ENCODE assay signal across 23 mouse cellular contexts in the genomic region with DNA sequence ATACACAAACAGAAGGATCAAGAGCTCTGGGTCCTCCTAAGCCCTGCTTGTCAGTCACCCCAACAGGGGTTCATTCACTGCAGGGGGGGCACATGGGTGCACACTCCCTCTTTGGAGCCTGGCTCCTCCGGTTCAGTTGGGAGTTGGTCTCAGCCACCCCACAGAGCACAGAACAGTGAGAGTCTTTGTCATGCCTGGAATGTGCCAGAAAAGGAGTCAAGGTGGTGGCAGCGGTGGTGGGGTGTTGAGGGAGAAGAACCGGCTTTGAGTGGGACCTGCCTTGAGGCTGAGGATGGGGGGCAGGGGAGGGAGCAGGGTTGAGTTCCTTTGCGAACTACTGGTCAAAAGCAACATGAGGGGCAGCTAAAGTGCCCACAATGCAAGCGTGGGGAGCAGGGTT. TPM values are rescaled to one million over a fixed set of nuclear protein-coding genes. Genes with fewer than 3 reads are reported as not detected.
A peak's percentile ranks its signal among the peaks of the same experiment; 100 is the strongest.
DNase-seq lines count a peak whose midpoint lies in the region; ATAC-seq and TF ChIP-seq lines count a peak whose summit lies in the region.
"Had no signal": no experiment of that assay in that cellular context is flagged by ENCODE, and none has a peak within 500 bp of the region (broad histone marks: within the 10 kb centered on the region; RNA-seq: fewer than 3 reads in every experiment).

No protein-coding gene starts in this region.

- H3K9me3 ChIP-seq in heart, embryonic 11.5 days (replicated peaks; ENCODE audit: control insufficient read depth, low read length) = 0 out of 2 replicates have a peak, but pooled peaks cover 2% of the 10 kb centered on the region
- no peaks in the 10 kb centered on the region for H3K9me3 ChIP-seq in lung, embryonic 15.5 days
- H3K9me3 ChIP-seq: forebrain, embryonic 15.5 days had no signal

- peaks cover 9% of the 10 kb centered on the region for H3K27me3 ChIP-seq in heart, embryonic 11.5 days (ENCODE audit: control insufficient read depth, insufficient read depth, low read length)
- peaks cover 24% of the 10 kb centered on the region for H3K27me3 ChIP-seq in lung, embryonic 15.5 days

- TF ChIP-seq CTCF in lung, adult 2 months (IDR thresholded peaks at IDR 0.05; ENCODE audit: insufficient read depth, low read length) = no peak

- H3K4me2 ChIP-seq in heart, embryonic 11.5 days = no peak overlapping the region
- H3K4me2 ChIP-seq in lung, embryonic 15.5 days = no peak overlapping the region
- H3K4me2 ChIP-seq: embryonic facial prominence, embryonic 12.5 days; forebrain, embryonic 15.5 days; heart, embryonic 12.5 days had no signal

- intact Hi-C loops in left cerebral cortex, postnatal 25 days (cut with DNase I) = no loop called here

- no peaks in the 10 kb centered on the region for H3K36me3 ChIP-seq in heart, embryonic 11.5 days (ENCODE audit: control insufficient read depth, insufficient read depth, low read length)
- H3K36me3 ChIP-seq in lung, embryonic 15.5 days = no peaks in the 10 kb centered on the region
- H3K36me3 ChIP-seq: embryonic facial prominence, embryonic 12.5 days; forebrain, embryonic 15.5 days; heart, embryonic 12.5 days had no signal

- no peak for ATAC-seq in heart, embryonic 11.5 days (replicated peaks; ENCODE audit: insufficient number of reproducible peaks, low FRiP score, low TSS enrichment)
- peak; percentile 31; the same call in 1 of the 2 replicates for ATAC-seq in lung, embryonic 15.5 days (ENCODE audit: borderline replicate concordance, extremely low read depth, low FRiP score, low TSS enrichment)
- ATAC-seq: CD4-positive, CD25-positive, alpha-beta regulatory T cell, adult 4 months; forebrain, embryonic 15.5 days; hindbrain, embryonic 16.5 days; inflammation-experienced regulatory T-cells, adult 6 months had no signal

- DNase-seq in heart, adult 11 months = no peak
- DNase-seq in lung, adult 2 months = no peak
- DNase-seq in R1 (ENCODE audit: low read depth, low spot score) = peak; percentile 56
- DNase-seq in cerebellum, adult 18-20 months = no peak
- no peak for DNase-seq in left cerebral cortex, postnatal 25 days (ENCODE audit: low spot score in 2 of 2)
- DNase-seq: adrenal gland, postnatal 10 days; B cell, adult 2 months; cerebellum, adult 11 months; cerebellum, adult 9-10 months; cerebellum, postnatal 25 days; gastrocnemius, postnatal 10 days; heart, adult 2 months had no signal

- WGBS in heart, embryonic 11.5 days (ENCODE audit: insufficient replicate concordance) = 30% methylated on average over 5 of the region's 5 CpGs
- WGBS in lung, embryonic 15.5 days = 28% methylated on average over 5 of the region's 5 CpGs
- 56% methylated on average over 5 of the region's 5 CpGs for WGBS in lung, adult 2 months

- H3K9ac ChIP-seq in heart, embryonic 11.5 days (ENCODE audit: low read depth, low read length) = 0 out of 2 replicates have a peak overlapping the region, but pooled peaks have one; percentile 16
- no peak overlapping the region for H3K9ac ChIP-seq in lung, embryonic 15.5 days
- H3K9ac ChIP-seq: embryonic facial prominence, embryonic 12.5 days; forebrain, embryonic 15.5 days; heart, embryonic 12.5 days had no signal

- no peak overlapping the region for H3K27ac ChIP-seq in heart, embryonic 11.5 days (ENCODE audit: low read depth, low read length)
- peak overlapping the region; percentile 49 for H3K27ac ChIP-seq in lung, embryonic 15.5 days
- H3K27ac ChIP-seq: embryonic facial prominence, embryonic 12.5 days; forebrain, embryonic 15.5 days; heart, adult 2 months had no signal

- H3K4me1 ChIP-seq in heart, embryonic 11.5 days (ENCODE audit: control insufficient read depth, insufficient read depth, low read length) = peaks cover 15% of the 10 kb centered on the region
- H3K4me1 ChIP-seq in lung, embryonic 15.5 days = peaks cover 21% of the 10 kb centered on the region
- no peaks in the 10 kb centered on the region for H3K4me1 ChIP-seq in lung, adult 2 months (ENCODE audit: control insufficient read depth, insufficient read depth, low read length)

- TF ChIP-seq POLR2A in lung, adult 2 months (IDR thresholded peaks at IDR 0.05; ENCODE audit: borderline replicate concordance, extremely low read depth, low read depth, low read length) = no peak

- H3K4me3 ChIP-seq in heart, embryonic 11.5 days (ENCODE audit: low read depth, low read length) = no peak overlapping the region
- H3K4me3 ChIP-seq in lung, embryonic 15.5 days = no peak overlapping the region
- no peak overlapping the region for H3K4me3 ChIP-seq in lung, adult 2 months (replicated peaks; ENCODE audit: extremely low read depth, low read depth, low read length)
- H3K4me3 ChIP-seq: embryonic facial prominence, embryonic 12.5 days; forebrain, embryonic 15.5 days; heart, adult 2 months; heart, embryonic 12.5 days had no signal

RNA-seq across cellular contexts. Expression of a gene that starts 17.4 kb away (rescaled TPM):
- 3.5 and 4.6 TPM in 2 replicates for polyA plus RNA-seq in heart, embryonic 11.5 days (2014; fragmentation: Nextera tagmentation; extraction: Ambion mirVana)
- polyA plus RNA-seq in lung, embryonic 15.5 days (2015; fragmentation: Nextera tagmentation; extraction: Ambion mirVana) = 5.1 and 5.8 TPM in 2 replicates
- 2.4 and 6.2 TPM in 2 replicates for polyA plus RNA-seq in lung, adult 2 months (2012; rRNA removed)
- total RNA-seq in left cerebral cortex, postnatal 25 days (2021) = 1 to 10 TPM; 8.6 TPM

RNA-seq across cellular contexts. Expression of a gene that starts 37.8 kb away (rescaled TPM):
- polyA plus RNA-seq in heart, embryonic 11.5 days (2014; fragmentation: Nextera tagmentation; extraction: Ambion mirVana) = 1.9 and 2.0 TPM in 2 replicates
- polyA plus RNA-seq in lung, embryonic 15.5 days (2015; fragmentation: Nextera tagmentation; extraction: Ambion mirVana) = 2.3 TPM in 2 replicates
- 0.92 and 1.3 TPM in 2 replicates for polyA plus RNA-seq in lung, adult 2 months (2012; rRNA removed)
- total RNA-seq in left cerebral cortex, postnatal 25 days (2021) = under 1 TPM in 1 of 2 experiments, not detected in 1; 0.62 TPM
- total RNA-seq: adrenal gland, postnatal 10 days; gastrocnemius, postnatal 10 days; gastrocnemius, postnatal 4 days; heart, adult 2 months; heart, postnatal 25 days had no signal
- polyA plus RNA-seq: CD4-positive, CD25-positive, alpha-beta regulatory T cell, adult 4 months; heart, adult 2 months; heart, embryonic 12.5 days; heart, embryonic 16.5 days had no signal

RNA-seq across cellular contexts. Expression of a gene that starts 38.0 kb away (rescaled TPM):
- polyA plus RNA-seq in heart, embryonic 11.5 days (2014; fragmentation: Nextera tagmentation; extraction: Ambion mirVana) = 1,603 and 1,668 TPM in 2 replicates
- polyA plus RNA-seq in lung, embryonic 15.5 days (2015; fragmentation: Nextera tagmentation; extraction: Ambion mirVana) = 1,022 and 1,082 TPM in 2 replicates
- polyA plus RNA-seq in lung, adult 2 months (2012; rRNA removed) = 606 and 728 TPM in 2 replicates
- 1,000 to 10,000 TPM; 1,169 to 1,197 TPM for total RNA-seq in left cerebral cortex, postnatal 25 days (2021)

RNA-seq across cellular contexts. Expression of a gene that starts 38.3 kb away (rescaled TPM):
- polyA plus RNA-seq in heart, embryonic 11.5 days (2014; fragmentation: Nextera tagmentation; extraction: Ambion mirVana) = 202 and 221 TPM in 2 replicates
- 264 and 278 TPM in 2 replicates for polyA plus RNA-seq in lung, embryonic 15.5 days (2015; fragmentation: Nextera tagmentation; extraction: Ambion mirVana)
- 56.8 and 71.2 TPM in 2 replicates for polyA plus RNA-seq in lung, adult 2 months (2012; rRNA removed)
- total RNA-seq in left cerebral cortex, postnatal 25 days (2021) = 10 to 100 TPM; 65.2 to 67.0 TPM

RNA-seq across cellular contexts. Expression of a gene that starts 40.9 kb away (rescaled TPM):
- polyA plus RNA-seq in heart, embryonic 11.5 days (2014; fragmentation: Nextera tagmentation; extraction: Ambion mirVana) = 81.8 and 82.7 TPM in 2 replicates
- polyA plus RNA-seq in lung, embryonic 15.5 days (2015; fragmentation: Nextera tagmentation; extraction: Ambion mirVana) = 117 and 124 TPM in 2 replicates
- polyA plus RNA-seq in lung, adult 2 months (2012; rRNA removed) = 4.4 and 4.5 TPM in 2 replicates
- total RNA-seq in left cerebral cortex, postnatal 25 days (2021) = 1 to 10 TPM; 1.6 to 1.8 TPM
